Mouse (Mus musculus) telencephalon, adult 2 months (tissue): ENCODE data around the gene Slc6a13.

Source experiments
- DNase-seq: peaks from one replicate; pipeline ENCODE4 v3.0.0-alpha.2; 2011; ENCODE audit warnings: low read depth, low spot score

The Slc6a13 gene

DNA sequence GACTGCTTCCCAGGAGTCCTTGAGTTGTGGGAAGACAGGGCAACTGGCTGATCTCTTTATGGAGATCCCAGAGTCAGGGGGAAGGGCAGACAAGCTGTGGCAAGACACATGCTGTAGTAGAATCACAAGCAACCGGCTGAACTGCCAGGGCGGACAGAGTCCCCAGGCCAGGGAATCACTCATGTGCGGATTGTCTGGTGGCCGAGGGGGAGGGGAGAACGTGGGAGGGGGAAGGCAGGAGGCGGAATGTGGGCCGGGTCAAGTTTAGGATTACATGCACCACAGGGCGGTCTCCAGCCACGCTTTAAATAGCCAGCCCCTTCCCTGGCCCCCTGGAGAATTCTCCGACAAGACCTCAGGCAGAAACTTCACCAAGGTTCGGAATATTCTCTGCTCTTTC is at the start of gene Slc6a13:
Gene Slc6a13, plus strand, starts transcription at position 274 of the 400 bp plus-strand sequence.
- no peak for DNase-seq

- DNase-seq, result no peak
Observed at GRCm38 (mm10) chr6:121250406-121250805, 49.6 kb upstream of the Slc6a13 start.

DNA sequence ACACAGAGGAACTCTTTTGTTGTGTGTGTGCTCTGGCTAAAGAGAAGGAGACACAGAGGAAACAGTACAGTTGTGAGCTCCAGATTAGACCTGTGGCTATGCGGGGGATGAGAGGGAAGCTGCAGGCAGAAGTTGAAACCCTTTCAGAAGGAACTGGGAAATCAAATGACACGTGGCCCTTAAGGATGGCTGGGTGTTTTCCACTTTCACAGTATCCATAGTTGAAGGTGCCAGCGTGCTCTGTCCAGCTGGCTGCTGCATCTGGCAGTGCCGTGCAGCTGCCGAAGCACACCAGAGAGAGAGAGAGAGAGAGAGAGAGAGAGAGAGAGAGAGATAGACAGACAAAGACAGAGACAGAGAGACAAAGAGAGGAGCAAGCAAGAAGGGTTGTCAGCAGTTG is 48.8 kb upstream of the Slc6a13 start:
- DNase-seq, result no peak

GRCm38 (mm10) chr6:121260548-121260947 is 39.5 kb upstream of the Slc6a13 start:
- peak; percentile 22 for DNase-seq

DNA sequence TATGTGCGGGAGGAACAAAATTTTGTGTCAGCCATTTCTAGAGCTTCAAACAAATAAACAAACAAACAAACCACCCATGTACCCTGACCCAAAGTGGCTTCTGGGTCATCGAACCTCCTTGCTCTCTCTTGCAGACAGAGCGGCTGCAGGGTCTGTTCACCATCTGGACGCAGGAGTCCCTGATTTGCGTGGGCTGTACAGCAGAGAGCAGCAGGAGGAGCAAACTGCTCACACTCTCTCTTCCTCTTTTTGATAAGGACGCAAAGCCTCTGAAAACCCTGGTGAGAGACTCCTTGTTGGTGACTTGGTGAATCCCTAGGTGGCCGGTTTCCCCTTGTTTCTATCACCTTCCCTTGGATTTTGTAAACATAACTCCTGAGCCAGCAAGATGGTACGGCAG is 38.8 kb upstream of the Slc6a13 start:
- DNase-seq, result no peak

DNA sequence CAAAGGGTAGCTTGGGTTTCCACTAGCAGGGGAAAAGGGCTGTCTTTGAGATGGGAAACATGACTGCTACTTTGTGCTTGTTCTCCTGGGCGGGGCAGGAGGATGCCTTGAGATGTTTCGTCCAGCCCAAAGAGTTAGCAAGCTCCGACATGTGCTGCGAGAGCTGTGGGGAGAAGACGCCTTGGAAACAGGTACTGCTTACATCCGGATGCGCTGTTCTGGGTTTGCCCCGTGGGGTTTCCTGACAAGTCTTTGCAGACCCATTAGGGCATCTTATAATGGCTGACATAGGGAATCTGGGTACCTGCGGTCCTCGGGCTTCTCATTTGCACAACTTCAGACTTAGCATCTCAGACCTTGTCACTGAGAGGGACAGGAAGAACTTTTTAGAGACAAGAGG is 38.0 kb upstream of the Slc6a13 start:
- no peak for DNase-seq

DNA sequence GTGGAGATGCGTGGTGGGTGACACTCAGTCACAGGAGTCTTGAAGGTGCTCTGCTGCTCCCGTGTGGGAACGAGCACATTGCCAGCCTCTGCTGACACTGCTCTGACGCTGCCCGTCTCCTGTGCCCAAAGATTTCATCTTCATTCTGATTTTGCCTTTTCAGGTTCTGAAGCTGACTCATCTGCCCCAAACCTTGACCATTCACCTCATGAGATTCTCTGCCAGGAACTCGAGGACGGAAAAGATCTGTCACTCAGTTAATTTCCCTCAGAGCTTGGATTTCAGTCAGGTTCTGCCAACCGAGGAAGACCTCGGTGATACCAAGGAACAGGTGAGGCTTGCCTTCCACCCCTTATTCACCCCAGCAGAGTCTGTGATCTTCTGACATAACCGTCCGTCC is 37.5 kb upstream of the Slc6a13 start:
- no peak for DNase-seq

- no peak for DNase-seq
Observed at GRCm38 (mm10) chr6:121270156-121270555, 29.9 kb upstream of the Slc6a13 start.

GRCm38 (mm10) chr6:121271707-121272074 is 28.3 kb upstream of the Slc6a13 start:
- DNase-seq, result no peak

DNA sequence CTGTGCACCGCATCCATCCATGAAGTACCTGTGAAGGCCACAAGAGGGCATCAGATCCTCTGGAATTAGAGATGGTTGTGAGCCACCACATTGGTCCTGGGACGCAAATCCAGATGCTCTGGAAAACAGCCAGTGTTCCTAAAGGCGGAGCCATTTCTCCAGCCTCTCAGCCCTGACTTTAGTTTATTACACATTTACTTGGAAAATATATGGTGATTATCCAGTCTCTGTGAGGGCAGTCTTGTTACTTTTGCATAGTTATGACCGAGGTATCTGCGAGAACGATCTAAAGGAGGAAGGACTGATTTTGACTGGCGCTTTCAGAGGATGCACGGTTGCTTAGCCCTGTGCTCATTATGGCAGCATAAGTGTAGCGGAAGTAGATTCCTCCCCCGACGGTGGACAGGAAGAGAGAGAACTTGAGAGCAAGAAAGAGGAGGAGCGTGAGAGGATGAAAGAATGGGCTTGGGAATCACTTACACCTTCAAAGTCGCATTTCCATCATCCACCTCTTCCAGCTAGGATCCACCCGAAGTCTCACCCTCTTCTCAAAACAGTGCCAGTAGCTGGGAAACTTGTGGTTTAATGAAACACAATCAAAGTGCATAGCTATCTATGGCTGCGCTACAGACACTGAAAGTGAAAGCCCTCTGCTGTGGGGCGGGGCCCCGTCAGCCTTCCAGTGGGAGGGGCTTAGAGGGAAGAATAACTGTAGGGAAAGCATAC is 27.8 kb upstream of the Slc6a13 start:
- DNase-seq, result peak; percentile 64

DNA sequence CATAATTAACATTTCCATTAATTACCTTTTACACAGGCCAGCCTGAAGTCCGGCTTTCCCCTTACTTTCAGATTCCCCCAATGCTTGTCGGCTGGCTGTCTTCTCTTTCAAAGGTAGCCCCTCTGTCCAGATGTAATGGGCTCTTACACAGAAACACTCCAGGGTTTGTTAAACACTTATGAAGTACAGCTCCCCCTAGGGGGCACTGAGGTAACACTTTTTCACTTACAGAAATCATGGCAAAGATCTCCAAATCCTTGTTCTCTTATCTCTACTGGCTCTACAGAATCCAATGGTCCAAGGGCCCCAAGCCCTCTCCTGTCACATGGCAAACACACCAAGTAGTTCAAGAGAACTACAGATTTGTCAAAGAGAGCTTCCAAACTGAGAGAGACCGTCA is 25.7 kb upstream of the Slc6a13 start:
- no peak for DNase-seq

GRCm38 (mm10) chr6:121284132-121284531 is 15.9 kb upstream of the Slc6a13 start:
- DNase-seq, result no peak

- DNase-seq, result no peak
Observed at GRCm38 (mm10) chr6:121299317-121299716, 710 bp upstream of the Slc6a13 start.

DNA sequence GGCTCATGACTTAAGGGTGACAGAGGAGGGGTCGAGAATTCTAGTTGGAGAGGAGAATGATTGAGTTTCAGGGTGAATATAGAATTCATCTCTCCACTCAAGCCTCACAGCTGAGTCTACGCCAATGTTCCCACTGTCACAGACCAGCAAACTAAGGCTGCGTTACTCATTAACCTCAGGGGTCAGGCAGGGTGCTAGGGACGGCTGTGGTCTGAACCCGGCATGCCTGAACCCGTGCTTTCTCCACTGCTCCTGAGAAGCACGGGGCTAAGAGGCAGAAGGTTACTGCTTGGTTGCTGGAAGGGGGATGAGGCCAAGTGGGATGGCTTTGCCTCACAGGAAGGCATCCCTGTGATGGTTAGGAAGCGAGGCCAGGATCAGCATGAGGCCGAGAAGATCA is 477 bp downstream of the Slc6a13 start:
- DNase-seq, result no peak

- DNase-seq, result no peak
Observed at GRCm38 (mm10) chr6:121303466-121304220, 3.6 kb downstream of the Slc6a13 start.

GRCm38 (mm10) chr6:121304630-121305029 is 4.6 kb downstream of the Slc6a13 start:
- DNase-seq, result no peak

DNA sequence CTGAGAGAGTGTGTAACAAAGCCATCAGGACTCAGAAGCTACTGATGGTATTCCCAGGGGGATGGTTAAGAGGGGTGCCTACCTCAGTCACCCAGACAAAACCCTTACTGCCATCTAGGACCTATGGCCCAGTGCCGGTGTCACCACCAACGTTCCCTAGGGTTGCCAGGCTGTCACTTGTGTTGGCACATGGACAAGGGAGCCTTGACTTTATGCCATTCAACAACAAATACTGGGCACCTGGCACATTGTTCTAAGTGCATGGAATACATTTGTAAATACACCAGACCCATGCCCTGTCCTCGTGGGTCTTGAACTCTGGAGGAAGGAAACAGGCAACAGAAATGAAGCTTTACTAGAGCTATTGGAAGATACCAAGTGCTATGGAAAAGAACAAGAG is 5.5 kb downstream of the Slc6a13 start:
- no peak for DNase-seq

DNA sequence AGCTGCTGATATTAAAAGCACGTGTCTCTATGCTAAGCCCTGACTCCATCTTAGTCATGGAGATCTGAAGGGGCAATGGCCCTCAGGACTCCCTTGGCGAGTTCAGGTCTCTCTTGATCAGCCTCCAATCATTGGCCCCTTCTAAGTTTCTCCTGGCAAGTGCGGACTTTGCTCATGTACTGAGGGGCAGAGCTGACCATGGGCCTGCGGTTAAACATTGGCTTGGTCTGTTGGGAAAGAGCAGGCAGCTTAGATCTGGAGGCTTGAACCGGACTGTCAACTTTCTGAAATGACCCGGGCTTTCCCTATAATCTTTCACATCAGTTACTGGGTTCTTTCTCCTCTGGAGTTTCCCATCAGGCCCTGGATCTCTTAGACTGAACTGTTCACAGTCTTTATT is 11.0 kb downstream of the Slc6a13 start:
- DNase-seq, result no peak

DNA sequence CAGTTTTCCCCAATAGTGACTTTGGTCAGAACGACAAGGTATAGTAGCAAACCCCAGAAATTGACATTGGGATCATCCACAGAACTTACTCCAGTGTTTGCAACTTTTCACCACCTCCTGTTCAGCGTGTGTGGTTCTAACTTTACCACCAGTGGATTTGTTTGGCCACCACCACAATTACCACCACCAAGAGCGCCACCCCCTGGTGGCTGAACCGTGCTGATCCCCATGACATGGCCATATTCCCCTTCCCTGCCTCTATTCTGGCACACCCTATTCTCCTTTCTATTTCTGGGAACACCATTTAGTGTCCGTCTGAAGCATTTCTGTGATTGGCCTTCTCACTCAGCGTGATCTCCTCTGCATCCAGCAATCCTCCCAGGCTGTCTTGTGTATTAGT is 19.1 kb downstream of the Slc6a13 start:
- DNase-seq, result no peak

DNA sequence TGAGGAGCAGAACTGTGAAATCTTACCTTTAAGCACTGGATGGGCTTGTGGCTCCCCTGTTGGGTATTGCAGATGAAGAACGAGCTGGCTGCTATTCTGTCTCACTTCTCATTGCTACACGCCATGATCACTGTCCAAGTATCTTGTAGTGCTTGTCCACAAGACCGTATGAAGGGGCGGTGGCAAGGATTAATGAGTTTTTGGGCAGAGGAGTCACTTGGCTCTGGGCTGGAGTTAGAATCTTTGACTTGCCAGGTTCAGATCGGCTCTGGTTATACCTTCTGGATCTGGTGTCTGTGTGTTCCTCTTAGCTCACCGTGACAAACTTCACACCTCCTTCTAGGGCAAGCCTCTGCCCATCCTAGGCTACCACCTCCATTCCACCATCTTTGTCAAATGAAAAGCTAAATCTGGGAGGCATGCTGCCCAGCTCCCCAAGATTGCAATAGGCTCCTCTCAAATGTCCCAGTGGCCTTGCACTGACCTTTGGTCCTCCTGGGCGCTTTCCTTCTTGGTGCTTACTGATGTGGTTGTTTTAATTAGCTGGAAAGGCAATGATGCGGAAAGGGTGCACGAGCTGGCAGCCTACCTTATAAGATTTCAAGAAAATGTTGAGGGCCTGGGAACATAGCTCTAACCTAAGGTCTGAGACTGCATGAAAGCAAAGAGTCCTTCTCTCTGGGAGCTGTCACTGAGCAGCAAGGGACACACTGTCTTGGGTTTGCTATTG is 22.5 kb downstream of the Slc6a13 start:
- DNase-seq, result no peak

DNA sequence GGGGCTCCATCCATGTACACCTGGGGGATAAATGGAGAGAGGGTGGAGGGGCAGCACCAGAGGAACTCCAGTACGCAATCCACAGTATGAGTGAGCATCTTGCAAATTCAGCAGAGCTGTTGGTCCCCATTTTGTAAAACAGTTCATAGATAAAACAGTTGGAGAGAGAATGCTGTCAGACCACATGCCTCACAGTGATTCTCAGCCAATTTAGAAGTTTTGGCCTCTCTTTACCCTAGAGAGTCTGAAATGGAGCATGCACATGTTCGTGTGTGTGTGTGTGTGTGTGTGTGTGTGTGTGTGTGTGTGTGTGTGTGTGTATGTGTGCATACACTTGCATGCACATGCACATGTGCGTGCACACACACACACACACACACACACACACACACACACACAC is 25.3 kb downstream of the Slc6a13 start:
- no peak for DNase-seq

GRCm38 (mm10) chr6:121325740-121326139 is 25.7 kb downstream of the Slc6a13 start:
- DNase-seq, result no peak
